Mouse (Mus musculus) layer of hippocampus, adult 11-12 months (tissue): ENCODE results near the gene Sbsn.
"Not testable (repeated sequence)": the region's sequence is repeated elsewhere in the genome, so short reads cannot be mapped to it uniquely, and the experiment has no call there.

ENCODE experiments used
- DNase-seq: peaks from one replicate; pipeline ENCODE4 v3.0.0; 2022; ENCODE audit warnings: low spot score

The Sbsn gene

GRCm38 (mm10) chr7:30751086-30751669 is at the start of gene Sbsn:
Gene Sbsn (plus strand): TSS chr7:30751471.
- DNase-seq, result no peak

- DNase-seq, result no peak
These were observed 44.9 kb upstream of the Sbsn start for GRCm38 (mm10) chr7:30706214-30706882.

- DNase-seq, result no peak
These were observed 43.8 kb upstream of the Sbsn start for GRCm38 (mm10) chr7:30707441-30707840.

- DNase-seq, result no peak
These were observed 39.3 kb upstream of the Sbsn start, which contains the start of gene Atp4a for GRCm38 (mm10) chr7:30711942-30712341. Gene Atp4a (plus strand): TSS chr7:30712209.

GRCm38 (mm10) chr7:30717006-30717715 is 34.1 kb upstream of the Sbsn start:
- peak; percentile 49 for DNase-seq

- no peak for DNase-seq
These were observed 33.6 kb upstream of the Sbsn start for GRCm38 (mm10) chr7:30717716-30718046.

GRCm38 (mm10) chr7:30719669-30720068 is 31.6 kb upstream of the Sbsn start:
- no peak for DNase-seq

- no peak for DNase-seq
These were observed 30.0 kb upstream of the Sbsn start for GRCm38 (mm10) chr7:30721286-30721685.

GRCm38 (mm10) chr7:30723274-30723953 is 27.9 kb upstream of the Sbsn start:
- DNase-seq, result no peak

- DNase-seq, result no peak
These were observed 23.1 kb upstream of the Sbsn start for GRCm38 (mm10) chr7:30728214-30728613.

GRCm38 (mm10) chr7:30728739-30729395 is 22.4 kb upstream of the Sbsn start:
- DNase-seq, result no peak

GRCm38 (mm10) chr7:30729396-30730063 is 21.7 kb upstream of the Sbsn start, which contains the start of gene Tmem147:
Gene Tmem147 (minus strand): TSS chr7:30729540.
- peak; percentile 96 for DNase-seq

GRCm38 (mm10) chr7:30730064-30730722 is 21.1 kb upstream of the Sbsn start:
- DNase-seq, result not testable (repeated sequence)

GRCm38 (mm10) chr7:30736211-30736610 is 15.1 kb upstream of the Sbsn start:
- no peak for DNase-seq

- not testable (repeated sequence) for DNase-seq
These were observed 8.7 kb upstream of the Sbsn start for GRCm38 (mm10) chr7:30742570-30742969.

GRCm38 (mm10) chr7:30743617-30744016 is 7.7 kb upstream of the Sbsn start, which contains the start of gene Gapdhs:
Gene Gapdhs (minus strand): TSS chr7:30743681.
- DNase-seq, result not testable (repeated sequence)

- DNase-seq, result no peak
These were observed 7.2 kb upstream of the Sbsn start for GRCm38 (mm10) chr7:30744022-30744598.

GRCm38 (mm10) chr7:30747525-30748204 is 3.6 kb upstream of the Sbsn start:
- DNase-seq, result no peak

GRCm38 (mm10) chr7:30749824-30750606 is 1.3 kb upstream of the Sbsn start:
- no peak for DNase-seq
